Mouse (Mus musculus): ENCODE results near the gene Larp6.

GRCm38 (mm10) chr9:60664385-60664784, 48.4 kb upstream of the Larp6 start:
- TF ChIP-seq CTCF (IDR thresholded peaks at IDR 0.05; ENCODE audit: low read depth) (no peak), EP300 (IDR thresholded peaks at IDR 0.05; ENCODE audit: low read depth) (no peak)

Data from heart, postnatal 0 days (tissue).